Mouse (Mus musculus) activated CD4-positive, CD25-positive, alpha-beta regulatory T cell, adult 9 weeks (primary cell): Measurements from ENCODE around the gene Zbbx. TPM values are rescaled to one million over a fixed set of nuclear protein-coding genes. Genes with fewer than 3 reads are reported as not detected.

Experiments
- polyA plus RNA-seq: library from polyadenylated mRNA; unstranded; fragments of 100-300 nt; shearing (Covaris generic); gene quantifications from one replicate; pipeline ENCODE4 v1.2.1, GENCODE M21; 2017

Gene Zbbx
- polyA plus RNA-seq, result not detected

DNA sequence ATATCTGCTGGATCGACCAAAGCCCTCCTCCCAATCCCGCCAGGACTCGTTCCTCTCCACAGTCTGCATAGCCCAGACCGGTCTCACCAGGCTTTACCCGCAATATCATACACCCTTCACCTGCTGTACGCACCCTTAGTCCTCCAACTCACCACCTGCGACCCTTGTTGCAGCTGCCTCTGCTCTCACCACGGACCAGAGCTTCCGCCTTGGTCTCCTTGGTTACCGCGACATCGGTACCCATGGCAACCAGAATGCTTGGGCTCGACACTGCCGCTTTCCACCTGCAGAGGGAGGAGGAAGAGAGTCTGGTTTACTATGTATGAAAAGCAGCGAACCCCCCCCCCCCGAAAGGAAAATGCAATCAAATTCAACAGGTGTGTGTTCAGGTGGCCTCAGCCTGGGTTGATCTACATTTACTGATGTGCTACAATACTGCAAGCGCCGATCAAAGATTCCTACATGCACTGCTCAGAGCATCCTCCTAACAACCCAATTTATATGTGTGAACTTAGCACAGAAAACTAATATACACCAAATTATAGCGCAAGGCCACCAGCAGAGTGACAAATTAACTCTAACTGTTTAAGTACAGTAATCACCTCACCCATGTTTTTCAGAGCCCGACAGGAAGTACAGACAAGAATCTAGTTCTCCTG, at the start of gene Zbbx:
TSS of gene Zbbx (minus strand) at position 197 of the 659 bp plus-strand sequence.

Other genes starting within 250 kb of the Zbbx start
- gene Serpini2, start 105.0 kb upstream of the Zbbx start, polyA plus RNA-seq, result not detected